Mouse (Mus musculus) lung, postnatal 0 days (tissue): Measurements from ENCODE around the gene Rab11fip4. TPM values are rescaled to one million over a fixed set of nuclear protein-coding genes. Genes with fewer than 3 reads are reported as not detected.
A peak's percentile ranks its signal among the peaks of the same experiment; 100 is the strongest.

ENCODE experiments used
- ATAC-seq: fragments of 200-750 bp; cut with Nextera tagmentation; 2 replicates; pipeline ENCODE4 v1.8.0; 2017; ENCODE audit warnings: moderate library complexity
- DNase-seq: peaks from one replicate; pipeline ENCODE4 v3.0.0-alpha.2; 2016; ENCODE audit warnings: low spot score
- H3K27ac ChIP-seq: fragments of 300-500 bp; sonication (generic); 2 replicates; pipeline ENCODE4 v1.5.1; 2014; ENCODE audit warnings: antibody characterized with exemption, mild to moderate bottlenecking, low read length, mixed read lengths
- H3K27me3 ChIP-seq: fragments of 300-500 bp; sonication (generic); replicated peaks from 2 replicates; pipeline ENCODE4 v1.6.1; 2014; ENCODE audit warnings: low read length, mixed read lengths; ENCODE audit not compliant: insufficient read depth
- H3K36me3 ChIP-seq: fragments of 300-500 bp; sonication (generic); 2 replicates; pipeline ENCODE4 v1.6.1; 2014; ENCODE audit warnings: low read length, mixed read lengths; ENCODE audit not compliant: insufficient read depth
- H3K4me1 ChIP-seq: fragments of 300-500 bp; sonication (generic); 2 replicates; pipeline ENCODE4 v1.6.1; 2014; ENCODE audit warnings: antibody characterized with exemption, low read depth, low read length, mixed read lengths; ENCODE audit not compliant: insufficient read depth
- H3K4me2 ChIP-seq: fragments of 300-500 bp; sonication (generic); replicated peaks from 2 replicates; pipeline ENCODE4 v1.6.1; 2014; ENCODE audit warnings: low read depth, mild to moderate bottlenecking, low read length, moderate library complexity, mixed read lengths
- H3K4me3 ChIP-seq: fragments of 300-500 bp; sonication (generic); 2 replicates; pipeline ENCODE4 v1.5.1; 2014; ENCODE audit warnings: low read depth, low read length
- H3K9ac ChIP-seq: fragments of 300-500 bp; sonication (generic); replicated peaks from 2 replicates; pipeline ENCODE4 v1.6.1; 2014; ENCODE audit warnings: low read depth, mild to moderate bottlenecking
- H3K9me3 ChIP-seq: fragments of 300-500 bp; sonication (generic); 2 replicates; pipeline ENCODE4 v1.6.1; 2016; ENCODE audit warnings: low read length, mixed read lengths
- CTCF ChIP-seq: IDR thresholded peaks from 2 replicates; pipeline ENCODE4 v1.5.1; 2016; ENCODE audit warnings: antibody characterized with exemption, mild to moderate bottlenecking
- EP300 ChIP-seq: IDR thresholded peaks from 2 replicates; pipeline ENCODE4 v1.6.1; 2016; ENCODE audit warnings: antibody characterized with exemption, mild to moderate bottlenecking, control low read depth
- WGBS: fragments of 180-500 bp; shearing (Covaris S2); extraction: QIAGEN DNeasy Blood & Tissue Kit; methylation state at CpG from one replicate; pipeline ENCODE4 v1.1.7; 2014; 5-methylcytosine and 5-hydroxymethylcytosine counted together
- polyA plus RNA-seq: library from polyadenylated mRNA; unstranded; fragments of >200 nt; fragmentation: Nextera tagmentation; extraction: Ambion mirVana; gene quantifications from 2 replicates; pipeline ENCODE4 v1.2.1, GENCODE M21; 2015

Rab11fip4 gene
- polyA plus RNA-seq, 1 experiment from 2014 or later: 0.74 TPM

DNA sequence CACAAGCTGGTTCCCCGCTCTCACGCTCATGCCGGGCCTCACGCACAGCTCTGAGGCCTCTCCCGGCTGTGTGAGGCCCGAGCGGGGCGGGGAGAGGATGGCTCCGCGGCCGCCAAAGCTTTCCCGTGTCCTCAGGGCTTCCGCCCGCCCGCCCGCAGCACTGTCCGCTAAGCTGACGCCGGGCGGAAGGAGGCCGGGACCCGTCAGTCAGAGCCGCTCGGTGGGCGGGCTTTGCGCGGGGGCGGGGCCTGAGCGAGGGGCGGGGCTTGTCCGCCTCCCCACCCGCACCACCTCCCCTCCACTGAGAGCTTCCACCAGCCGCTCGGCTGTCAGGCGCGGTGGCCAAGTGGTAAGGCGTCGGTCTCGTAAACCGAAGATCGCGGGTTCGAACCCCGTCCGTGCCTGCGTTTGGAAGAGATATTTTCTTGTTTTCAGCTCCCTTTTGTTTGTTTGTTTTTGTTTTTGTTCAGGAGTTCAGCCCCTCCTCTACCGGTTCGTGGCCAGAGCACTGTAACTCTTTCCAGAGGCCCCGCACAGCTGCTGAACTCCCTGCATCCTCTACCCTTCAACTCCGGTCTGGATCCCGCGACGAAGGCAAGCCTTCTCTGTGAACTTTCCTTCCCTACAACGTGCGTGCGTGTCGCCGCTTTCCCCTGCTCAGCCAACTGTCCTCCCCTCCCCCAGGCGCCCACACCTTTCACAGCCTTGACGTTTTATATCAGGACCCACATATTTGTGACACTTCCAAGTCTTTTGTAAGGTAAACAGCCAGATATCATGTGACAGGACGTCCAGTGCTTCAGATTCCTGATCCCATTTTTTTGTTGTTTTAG is 113.5 kb downstream of the Rab11fip4 start:
- Histone ChIP-seq H3K4me2 (peak overlapping the region; percentile 50), H3K9ac (peak overlapping the region; percentile 97), H3K9me3 (no peaks in the 10 kb centered on the region), H3K4me1 (peaks cover 6% of the 10 kb centered on the region; the same call in 1 of the 2 replicates), H3K27me3 (no peaks in the 10 kb centered on the region), H3K4me3 (peak overlapping the region; percentile 83), H3K27ac (peak overlapping the region; percentile 99), H3K36me3 (no peaks in the 10 kb centered on the region)
- 2% methylated on average over 50 of the region's 61 CpGs for WGBS
- DNase-seq (peak; percentile 96), ATAC-seq (peak; percentile 96)
- TF ChIP-seq CTCF (no peak; the same call in 1 of the 2 replicates), EP300 (peak; percentile 69)

DNA sequence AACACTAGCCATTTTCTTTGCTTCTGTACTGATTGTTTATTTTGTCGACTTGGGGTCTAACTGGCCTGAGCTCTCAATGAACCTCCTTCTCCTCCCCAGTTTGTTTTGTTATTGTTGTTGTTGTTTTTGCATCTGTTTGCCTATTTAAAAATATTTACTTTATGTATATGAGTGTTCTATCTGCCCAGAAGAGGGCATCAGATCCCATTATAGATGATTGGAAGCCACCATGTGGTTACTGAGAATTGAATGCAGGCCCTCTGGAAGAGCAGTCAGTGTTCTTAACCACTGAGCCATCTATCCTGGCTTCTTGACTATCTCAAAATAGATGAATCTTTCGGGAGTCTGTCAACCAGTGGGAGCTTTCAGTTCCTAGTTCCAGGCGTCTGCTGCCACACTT is 116.1 kb downstream of the Rab11fip4 start:
- H3K36me3 ChIP-seq: no peaks in the 10 kb centered on the region
- WGBS: 78% methylated on average over 3 of the region's 3 CpGs

DNA sequence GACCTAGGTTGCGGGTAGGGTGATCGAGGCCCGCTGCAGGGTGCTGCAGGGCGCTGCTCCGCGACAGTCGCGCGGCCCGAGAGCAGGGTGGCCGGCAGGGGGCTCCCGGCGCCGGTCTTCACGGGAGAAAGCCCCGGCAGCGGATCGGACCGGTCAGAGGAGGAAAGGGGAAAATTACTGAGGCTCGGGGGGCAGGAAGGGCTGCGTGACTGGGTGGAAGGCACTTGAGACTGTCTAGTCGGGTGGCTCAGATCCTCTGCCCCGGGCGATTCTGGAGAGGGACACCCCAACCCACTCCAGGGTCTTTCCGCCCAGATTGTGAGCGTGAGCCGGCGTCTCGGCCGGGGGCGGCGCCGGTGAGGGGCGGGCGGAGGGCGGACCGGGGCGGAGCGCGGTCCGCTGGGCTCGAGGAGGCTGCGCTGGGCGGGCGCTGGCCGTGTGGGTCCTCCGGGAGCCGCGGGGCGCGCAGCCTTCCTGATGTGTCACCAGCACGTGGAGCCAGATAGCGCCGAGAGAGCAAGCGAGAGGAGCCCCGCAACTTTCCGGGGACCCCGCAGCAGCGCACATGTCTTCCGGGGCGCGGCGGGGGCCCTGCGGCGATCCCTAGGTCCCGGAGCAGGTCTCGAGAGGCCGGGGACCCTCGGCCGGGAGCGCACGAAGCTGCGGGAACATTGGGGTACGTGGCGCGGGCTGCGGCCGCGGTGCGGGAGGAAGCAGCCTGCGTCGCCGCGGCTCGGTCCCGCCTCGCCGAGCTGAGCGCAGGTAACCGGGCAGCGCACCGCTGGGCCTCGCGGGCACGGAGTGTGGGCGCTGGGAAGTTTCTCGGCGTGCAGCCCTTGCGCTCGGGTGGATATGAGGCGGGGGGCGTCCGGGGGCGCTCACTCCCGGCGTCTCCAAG is 120.1 kb downstream of the Rab11fip4 start:
- no peaks in the 10 kb centered on the region for H3K27me3 ChIP-seq
- H3K27ac ChIP-seq: peak overlapping the region; percentile 65
- peak overlapping the region; percentile 98 for H3K4me2 ChIP-seq
- H3K4me1 ChIP-seq: peaks cover 20% of the 10 kb centered on the region
- peak overlapping the region; percentile 63 for H3K4me3 ChIP-seq
- H3K9ac ChIP-seq: peak overlapping the region; percentile 58
- H3K36me3 ChIP-seq: no peaks in the 10 kb centered on the region
- ATAC-seq (peak; percentile 95), DNase-seq (peak; percentile 95)
- 2% methylated on average over 90 of the region's 106 CpGs for WGBS
- TF ChIP-seq CTCF (peak; percentile 90), EP300 (no peak)
- H3K9me3 ChIP-seq: no peaks in the 10 kb centered on the region

More for the DNA sequence above, 116.1 kb downstream of the Rab11fip4 start:
- no peaks in the 10 kb centered on the region for H3K9me3 ChIP-seq
- no peak overlapping the region for H3K4me3 ChIP-seq
- no peak overlapping the region for H3K9ac ChIP-seq
- peaks cover 13% of the 10 kb centered on the region; the same call in 1 of the 2 replicates for H3K4me1 ChIP-seq
- no peak for DNase-seq
- TF ChIP-seq CTCF (no peak), EP300 (no peak)
- no peak for ATAC-seq
- H3K27ac ChIP-seq: no peak overlapping the region
- H3K27me3 ChIP-seq: no peaks in the 10 kb centered on the region
- H3K4me2 ChIP-seq: no peak overlapping the region

DNA sequence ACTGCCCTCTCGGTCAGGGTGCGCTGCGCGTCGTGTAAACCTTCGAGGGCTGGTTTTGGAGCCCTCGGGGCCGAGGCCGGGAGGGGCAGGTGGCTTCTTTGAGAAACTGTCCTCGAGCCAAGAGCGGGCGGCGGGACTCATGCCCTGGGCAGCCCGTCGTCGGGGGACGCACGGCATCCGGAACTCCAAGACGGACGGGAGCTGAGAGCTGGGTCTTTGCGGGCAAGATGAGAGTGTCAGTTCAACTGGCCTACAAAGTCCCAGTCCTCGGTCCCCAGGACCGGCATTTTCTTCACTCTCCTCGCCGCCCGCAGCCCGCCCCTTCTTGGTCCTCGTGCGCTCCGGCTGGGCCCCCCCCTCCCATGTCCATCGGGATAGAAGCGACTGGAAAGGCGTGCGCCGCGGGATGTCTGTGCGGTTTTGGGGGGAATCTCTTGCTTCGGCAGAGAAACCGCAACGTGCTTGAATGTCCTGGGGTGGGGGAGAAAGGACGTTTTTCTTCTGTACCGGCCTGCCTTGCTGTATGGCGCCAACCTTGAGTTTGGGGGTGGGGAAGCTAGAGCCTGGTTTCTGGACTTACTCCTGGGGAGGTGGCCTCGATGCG is 120.9 kb downstream of the Rab11fip4 start:
- H3K4me1 ChIP-seq: peaks cover 20% of the 10 kb centered on the region
- no peaks in the 10 kb centered on the region for H3K9me3 ChIP-seq
- no peak for TF ChIP-seq CTCF
- TF ChIP-seq EP300: no peak
- WGBS: 2% methylated on average over 46 of the region's 46 CpGs
- DNase-seq (peak; percentile 42), ATAC-seq (peak; percentile 8)
- peak overlapping the region; percentile 63 for H3K4me3 ChIP-seq
- H3K27ac ChIP-seq: peak overlapping the region; percentile 65
- H3K4me2 ChIP-seq: peak overlapping the region; percentile 98
- H3K27me3 ChIP-seq: no peaks in the 10 kb centered on the region
- H3K9ac ChIP-seq: peak overlapping the region; percentile 58
- H3K36me3 ChIP-seq: no peaks in the 10 kb centered on the region

DNA sequence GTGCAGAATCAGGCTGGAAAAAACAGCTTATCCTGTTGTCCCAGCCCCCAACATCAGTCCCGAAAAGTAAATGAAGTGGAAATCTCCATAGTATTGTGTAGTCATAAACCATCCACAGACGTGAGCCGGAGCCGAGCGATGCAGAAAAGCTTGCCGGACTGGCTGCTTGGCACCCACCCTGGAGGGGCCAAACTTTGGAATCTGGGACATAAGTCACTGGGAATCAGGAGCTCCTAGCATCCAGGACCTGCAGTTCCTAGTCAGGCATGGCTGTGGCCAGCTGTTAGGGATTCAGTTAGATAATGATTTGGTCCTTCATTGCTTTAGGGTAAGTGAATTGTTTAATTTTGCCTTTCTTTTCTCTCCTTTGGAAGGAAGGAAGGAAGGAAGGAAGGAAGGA is 122.2 kb downstream of the Rab11fip4 start:
- no peaks in the 10 kb centered on the region for H3K36me3 ChIP-seq
- no peak overlapping the region for H3K27ac ChIP-seq
- WGBS: 52% methylated on average over 6 of the region's 6 CpGs
- DNase-seq: no peak
- no peak for TF ChIP-seq CTCF
- no peak for TF ChIP-seq EP300
- H3K4me1 ChIP-seq: peaks cover 20% of the 10 kb centered on the region
- H3K4me2 ChIP-seq: peak overlapping the region; percentile 5; the same call in 1 of the 2 replicates
- no peak overlapping the region for H3K4me3 ChIP-seq
- no peaks in the 10 kb centered on the region for H3K9me3 ChIP-seq
- H3K9ac ChIP-seq: no peak overlapping the region
- no peak for ATAC-seq
- H3K27me3 ChIP-seq: no peaks in the 10 kb centered on the region

DNA sequence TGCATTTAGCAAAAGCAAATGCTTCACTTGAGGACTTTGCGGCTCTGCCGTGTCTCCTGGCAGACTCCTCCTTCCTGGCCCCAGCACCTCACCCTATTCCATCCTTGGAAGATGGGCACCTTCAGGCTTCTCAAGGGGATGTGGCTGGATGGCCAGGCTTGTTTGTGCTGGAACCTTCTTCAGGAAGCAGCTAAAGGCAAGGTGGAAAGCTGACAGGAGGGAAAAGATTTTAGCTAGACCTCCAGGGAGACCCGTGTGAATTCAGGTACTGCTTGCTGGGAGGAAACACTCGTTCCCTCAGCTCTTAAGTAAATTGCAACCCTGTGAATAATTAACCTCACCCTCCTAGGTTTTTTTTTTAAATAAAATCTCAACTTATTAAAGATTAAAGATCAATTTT is 122.7 kb downstream of the Rab11fip4 start:
- no peak overlapping the region for H3K27ac ChIP-seq
- DNase-seq: no peak
- no peak overlapping the region for H3K9ac ChIP-seq
- no peak for ATAC-seq
- 47% methylated on average over 4 of the region's 4 CpGs for WGBS
- TF ChIP-seq EP300: no peak
- no peak for TF ChIP-seq CTCF
- peaks cover 20% of the 10 kb centered on the region for H3K4me1 ChIP-seq
- no peak overlapping the region for H3K4me3 ChIP-seq
- H3K4me2 ChIP-seq: peak overlapping the region; percentile 5
- no peaks in the 10 kb centered on the region for H3K36me3 ChIP-seq
- H3K27me3 ChIP-seq: no peaks in the 10 kb centered on the region
- no peaks in the 10 kb centered on the region for H3K9me3 ChIP-seq
